Mouse (Mus musculus): ENCODE results near the gene 1700015F17Rik. TPM values are rescaled to one million over a fixed set of nuclear protein-coding genes. Genes with fewer than 3 reads are reported as not detected.

The 1700015F17Rik gene
- total RNA-seq (2023), result not detected

DNA sequence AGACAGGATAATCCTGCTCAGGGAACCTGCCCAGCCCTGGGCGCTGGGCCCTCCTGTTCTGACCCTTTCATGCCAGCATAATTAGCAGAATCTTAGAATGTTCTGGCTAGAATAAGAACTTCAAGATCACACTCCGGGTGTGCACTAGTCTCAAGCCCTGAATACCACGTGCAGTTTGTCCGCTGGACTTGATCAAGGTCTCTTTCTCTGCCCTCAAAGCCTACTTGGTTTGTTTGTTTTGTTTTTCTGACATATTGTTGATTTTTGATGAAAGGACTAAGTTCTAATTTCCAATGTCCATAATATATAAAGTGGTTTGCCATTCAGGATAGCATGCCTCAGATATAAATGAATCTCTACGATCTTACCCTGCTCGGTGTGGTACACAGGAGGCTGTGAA lies at the start of gene 1700015F17Rik:
Gene 1700015F17Rik, minus strand, starts transcription at position 101 of the 400 bp plus-strand sequence.

DNA sequence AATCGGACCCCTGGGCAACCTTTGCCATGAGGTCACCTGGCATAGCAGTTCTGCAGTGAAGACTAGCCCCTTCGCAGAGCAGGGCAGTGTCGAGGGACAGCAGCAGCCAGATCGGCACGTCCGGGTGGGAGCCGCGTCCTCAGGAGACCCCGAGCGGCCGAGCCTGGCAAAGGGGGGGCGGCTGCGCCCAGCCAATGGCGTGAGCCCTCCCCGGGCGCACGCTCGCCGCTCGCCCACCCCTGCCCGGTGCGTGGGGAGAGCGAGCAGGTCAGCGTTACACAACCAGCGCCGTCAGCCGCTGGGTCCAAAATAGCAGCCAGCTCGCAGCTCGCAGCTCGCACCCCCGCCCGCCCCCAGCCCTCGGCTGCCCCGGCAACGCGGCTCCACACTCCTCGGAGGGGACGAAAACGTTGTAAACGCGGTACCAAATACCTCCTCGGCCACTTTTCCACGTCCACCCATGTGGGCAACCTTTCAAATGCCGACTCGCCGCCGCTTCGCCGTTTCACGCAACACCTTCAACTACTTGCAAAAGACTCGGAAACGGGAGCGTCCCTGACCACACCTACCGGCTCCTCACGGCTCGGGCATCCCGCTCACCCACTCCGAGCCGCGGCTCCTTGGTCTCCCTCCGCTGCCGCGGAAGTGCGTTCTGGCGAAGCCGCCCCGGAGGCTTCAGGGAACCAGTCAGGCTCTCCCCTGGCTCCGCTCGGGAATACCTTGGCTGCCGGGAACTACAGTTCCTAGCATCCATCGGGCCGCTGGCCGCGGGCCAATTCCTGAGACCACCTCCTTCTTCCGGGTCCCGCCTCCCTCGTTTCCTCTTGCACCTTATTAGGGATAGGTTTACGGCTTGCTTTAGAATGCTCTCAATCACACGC lies 35.5 kb upstream of the 1700015F17Rik start, which contains the start of gene Cldn12:
Gene Cldn12, minus strand, starts transcription at position 763 of the 881 bp plus-strand sequence.

DNA sequence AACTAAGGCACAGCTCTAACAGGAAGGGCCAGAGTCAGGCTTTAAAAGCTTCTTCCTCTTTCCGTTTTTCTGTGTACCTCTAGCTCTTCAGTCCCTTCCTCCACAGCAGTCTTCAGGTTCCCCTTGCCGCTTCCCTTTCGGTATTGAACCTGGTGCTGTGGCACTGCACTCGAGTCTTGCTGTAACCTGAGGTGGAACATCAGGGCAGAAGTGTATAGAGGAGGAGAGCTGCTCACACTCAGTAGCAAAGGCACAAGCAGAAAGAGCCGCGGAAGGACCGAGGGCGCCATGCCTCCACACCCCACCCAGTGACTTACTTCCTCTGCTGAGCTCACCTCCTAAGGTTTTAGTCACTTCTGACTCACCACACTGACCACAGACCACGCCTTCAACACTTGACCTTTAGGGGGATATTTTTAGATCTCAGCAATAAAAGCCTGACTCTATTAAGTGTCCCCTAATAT lies 58.9 kb downstream of the 1700015F17Rik start, which contains the start of gene Cdk14:
Gene Cdk14, minus strand, starts transcription at position 321 of the 464 bp plus-strand sequence.

Other genes starting within 250 kb of the 1700015F17Rik start
- gene Cdk14, start 58.8 kb downstream of the 1700015F17Rik start, total RNA-seq (2023), result 3.2 TPM
- 6.7 TPM for gene Cldn12, start 35.8 kb upstream of the 1700015F17Rik start, total RNA-seq (2023)
- 20.5 TPM for gene Gtpbp10, start 80.4 kb upstream of the 1700015F17Rik start, total RNA-seq (2023)
- gene Gm8773, start 94.7 kb upstream of the 1700015F17Rik start, total RNA-seq (2023), result not detected
- not detected for gene Cfap69, start 185.1 kb upstream of the 1700015F17Rik start, total RNA-seq (2023)
- not detected for gene Steap2, start 215.4 kb upstream of the 1700015F17Rik start, total RNA-seq (2023)